Mouse (Mus musculus) testis, adult 10 weeks (tissue): ENCODE measurements around the gene Rasgef1a. TPM values are rescaled to one million over a fixed set of nuclear protein-coding genes. Genes with fewer than 3 reads are reported as not detected.

Source experiments
- polyA plus RNA-seq: library from polyadenylated mRNA; stranded (reverse); fragments of 350-450 nt; fragmentation: Illumina TruSeq; extraction: RNeasy Lipid Tissue Mini Kit (QIAGEN cat#74804); gene quantifications from one replicate; pipeline ENCODE4 v1.2.3, GENCODE M21; 2014; ENCODE audit warnings: low read depth, low replicate concordance

Rasgef1a gene
- polyA plus RNA-seq, result not detected

GRCm38 (mm10) chr6:118010756-118011615 is at the start of gene Rasgef1a:
Gene Rasgef1a, plus strand, starts transcription at chr6:118011438.

GRCm38 (mm10) chr6:118138731-118139709 is 127.8 kb downstream of the Rasgef1a start, which contains the start of gene Csgalnact2:
Gene Csgalnact2, minus strand, starts transcription at chr6:118139140.

Other genes starting within 250 kb of the Rasgef1a start
- gene Zfp637, start 170.3 kb upstream of the Rasgef1a start, polyA plus RNA-seq, result 3.8 TPM
- 5.1 TPM for gene Zfp239, start 149.3 kb upstream of the Rasgef1a start, polyA plus RNA-seq
- gene Hnrnpf, start 111.1 kb upstream of the Rasgef1a start, polyA plus RNA-seq, result 410 TPM
- gene Fxyd4, start 73.7 kb upstream of the Rasgef1a start, polyA plus RNA-seq, result not detected
- gene Csgalnact2, start 127.7 kb downstream of the Rasgef1a start, polyA plus RNA-seq, result 8.7 TPM
- gene Ret, start 186.3 kb downstream of the Rasgef1a start, polyA plus RNA-seq, result 0.31 TPM